Mouse (Mus musculus): ENCODE results near the gene Slc36a2. TPM values are rescaled to one million over a fixed set of nuclear protein-coding genes. Genes with fewer than 3 reads are reported as not detected.

Gene Slc36a2
- polyA plus RNA-seq, 1 experiment from 2014 or later: 4.1 TPM

- 0 out of 2 replicates have a peak, but pooled peaks cover 2% of the 10 kb centered on the region for H3K27me3 ChIP-seq
- H3K4me2 ChIP-seq: no peak overlapping the region
- ATAC-seq (replicated peaks; ENCODE audit: insufficient number of reproducible peaks, insufficient read depth, low FRiP score, low read depth): no peak
- 76% methylated on average over 6 of the region's 6 CpGs for WGBS
- H3K4me3 ChIP-seq: no peak overlapping the region
- 0 out of 2 replicates have a peak, but pooled peaks cover 4% of the 10 kb centered on the region for H3K4me1 ChIP-seq (replicated peaks)
- no peak overlapping the region for H3K27ac ChIP-seq
- no peak overlapping the region for H3K9ac ChIP-seq
- no peaks in the 10 kb centered on the region for H3K36me3 ChIP-seq
- H3K9me3 ChIP-seq (replicated peaks): no peaks in the 10 kb centered on the region
Observed at GRCm38 (mm10) chr11:55209626-55210353, 24.9 kb upstream of the Slc36a2 start.

GRCm38 (mm10) chr11:55209032-55209431, 24.2 kb upstream of the Slc36a2 start:
- Histone ChIP-seq H3K4me2 (no peak overlapping the region), H3K4me1 (replicated peaks) (0 out of 2 replicates have a peak, but pooled peaks cover 4% of the 10 kb centered on the region), H3K4me3 (no peak overlapping the region), H3K36me3 (no peaks in the 10 kb centered on the region), H3K27ac (no peak overlapping the region), H3K27me3 (0 out of 2 replicates have a peak, but pooled peaks cover 2% of the 10 kb centered on the region), H3K9me3 (replicated peaks) (no peaks in the 10 kb centered on the region), H3K9ac (no peak overlapping the region)
- no peak for ATAC-seq (replicated peaks; ENCODE audit: insufficient number of reproducible peaks, insufficient read depth, low FRiP score, low read depth)
- WGBS: 54% methylated on average over 2 of the region's 2 CpGs

- H3K36me3 ChIP-seq: no peaks in the 10 kb centered on the region
- H3K27me3 ChIP-seq: 0 out of 2 replicates have a peak, but pooled peaks cover 2% of the 10 kb centered on the region
- no peak overlapping the region for H3K27ac ChIP-seq
- H3K4me3 ChIP-seq: no peak overlapping the region
- H3K4me2 ChIP-seq: no peak overlapping the region
- WGBS: 56% methylated on average over 6 of the region's 6 CpGs
- no peak overlapping the region for H3K9ac ChIP-seq
- H3K4me1 ChIP-seq (replicated peaks): 0 out of 2 replicates have a peak, but pooled peaks cover 4% of the 10 kb centered on the region
- ATAC-seq (replicated peaks; ENCODE audit: insufficient number of reproducible peaks, insufficient read depth, low FRiP score, low read depth): no peak
- H3K9me3 ChIP-seq (replicated peaks): no peaks in the 10 kb centered on the region
Observed at GRCm38 (mm10) chr11:55208001-55208690, 23.3 kb upstream of the Slc36a2 start.

DNA sequence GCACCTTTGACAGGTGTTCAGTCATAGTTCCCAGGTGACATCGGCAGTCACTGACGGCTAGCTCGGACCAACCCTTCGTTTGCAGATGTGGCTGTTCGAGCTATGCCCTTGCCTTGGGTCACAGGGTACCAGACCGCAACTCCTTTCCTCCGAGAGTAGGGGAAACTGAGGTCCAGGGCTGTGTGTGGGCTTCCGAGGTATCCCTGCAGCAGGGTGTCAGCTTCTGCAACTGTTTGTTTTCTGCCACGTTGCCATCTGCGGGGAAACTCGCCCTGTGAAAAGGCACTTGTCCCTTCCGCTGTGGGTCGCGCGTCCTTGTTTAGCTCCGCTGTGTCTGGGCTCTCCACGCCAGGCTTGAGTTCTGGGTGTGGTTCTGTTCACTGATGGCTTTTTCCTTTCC, 19.7 kb upstream of the Slc36a2 start:
- Histone ChIP-seq H3K27ac (no peak overlapping the region), H3K9ac (peak overlapping the region; percentile 84), H3K4me3 (peak overlapping the region; percentile 92), H3K9me3 (replicated peaks) (no peaks in the 10 kb centered on the region), H3K27me3 (0 out of 2 replicates have a peak, but pooled peaks cover 2% of the 10 kb centered on the region), H3K4me1 (replicated peaks) (0 out of 2 replicates have a peak, but pooled peaks cover 4% of the 10 kb centered on the region), H3K4me2 (peak overlapping the region; percentile 95), H3K36me3 (no peaks in the 10 kb centered on the region)
- ATAC-seq (replicated peaks; ENCODE audit: insufficient number of reproducible peaks, insufficient read depth, low FRiP score, low read depth): peak; percentile 56; the same call in 1 of the 2 replicates
- WGBS: 2% methylated on average over 17 of the region's 17 CpGs

DNA sequence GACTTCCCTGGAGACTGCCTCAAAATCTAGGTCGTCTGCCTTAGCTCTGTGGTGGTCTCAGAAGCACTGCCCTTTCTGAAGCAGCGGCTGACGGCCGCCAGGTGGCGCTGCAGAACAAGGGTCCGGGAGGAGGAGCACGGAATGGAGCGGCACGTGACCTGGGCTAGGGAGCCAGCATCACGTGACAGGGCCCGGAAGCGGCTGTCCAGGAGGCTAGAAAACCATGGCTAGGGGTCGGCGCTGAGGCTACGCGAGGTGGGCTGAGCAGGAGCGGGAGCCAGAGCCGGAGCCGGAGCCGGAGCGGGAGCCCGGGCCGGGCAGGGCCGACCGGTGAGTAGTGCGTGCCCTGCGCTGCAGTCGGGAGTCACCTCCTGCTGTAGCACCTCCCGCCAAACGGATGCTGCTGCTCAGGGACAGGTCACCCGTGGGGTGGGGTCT, 19.3 kb upstream of the Slc36a2 start, which contains the start of gene Slc36a1:
Gene Slc36a1, plus strand, starts transcription at position 192 of the 438 bp plus-strand sequence.
- ATAC-seq (replicated peaks; ENCODE audit: insufficient number of reproducible peaks, insufficient read depth, low FRiP score, low read depth): peak; percentile 86
- 0 out of 2 replicates have a peak, but pooled peaks cover 4% of the 10 kb centered on the region for H3K4me1 ChIP-seq (replicated peaks)
- H3K9ac ChIP-seq: peak within 1 kb of the TSS; percentile 84
- H3K27me3 ChIP-seq: 0 out of 2 replicates have a peak, but pooled peaks cover 2% of the 10 kb centered on the region
- H3K36me3 ChIP-seq: no peaks in the 10 kb centered on the region
- under 1% methylated on average over 31 of the region's 31 CpGs for WGBS
- H3K9me3 ChIP-seq (replicated peaks): no peaks in the 10 kb centered on the region
- H3K4me3 ChIP-seq: peak within 1 kb of the TSS; percentile 92
- H3K4me2 ChIP-seq: peak within 1 kb of the TSS; percentile 95
- no peak within 1 kb of the TSS for H3K27ac ChIP-seq

DNA sequence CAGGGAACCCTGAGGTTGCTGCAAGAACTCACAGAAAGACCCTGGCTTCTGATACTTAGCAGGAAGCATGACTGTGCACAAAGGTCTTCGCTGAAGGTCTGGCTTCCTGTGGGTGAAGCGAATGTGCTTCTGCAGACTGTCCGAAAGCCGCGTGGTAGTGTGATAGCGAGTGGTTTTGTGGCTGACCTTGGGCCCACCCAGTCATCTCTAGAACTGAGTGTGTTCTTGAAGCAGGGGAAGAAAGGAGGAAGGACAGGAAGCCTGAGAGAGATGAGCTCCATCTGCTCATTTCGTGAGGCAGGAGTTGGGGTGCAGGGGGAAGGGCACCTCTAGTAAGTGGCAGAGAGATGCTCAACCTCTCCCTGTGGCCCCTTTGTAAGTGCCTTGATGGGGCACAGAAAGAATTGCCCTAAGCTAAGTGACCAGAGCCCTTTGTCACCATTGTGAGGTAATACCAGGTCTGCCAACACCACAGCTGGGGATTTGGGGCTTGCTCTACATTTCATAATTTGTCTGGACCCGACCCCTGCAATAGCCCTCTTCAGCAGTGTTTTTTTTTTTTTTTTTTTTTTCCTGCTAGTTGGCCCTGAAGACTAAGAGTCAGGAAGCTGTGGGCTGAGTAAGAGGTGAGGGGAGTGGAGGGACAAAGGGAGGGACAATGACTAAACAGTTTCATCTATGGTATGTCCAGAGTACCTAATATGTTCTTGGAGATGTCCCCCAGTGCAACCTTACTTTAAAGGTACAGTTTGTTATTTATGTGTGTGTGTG, 13.0 kb upstream of the Slc36a2 start:
- H3K4me1 ChIP-seq (replicated peaks): peaks cover 5% of the 10 kb centered on the region; the same call in 1 of the 2 replicates
- no peaks in the 10 kb centered on the region for H3K27me3 ChIP-seq
- no peak overlapping the region for H3K4me3 ChIP-seq
- no peak overlapping the region for H3K4me2 ChIP-seq
- H3K9me3 ChIP-seq (replicated peaks): no peaks in the 10 kb centered on the region
- ATAC-seq (replicated peaks; ENCODE audit: insufficient number of reproducible peaks, insufficient read depth, low FRiP score, low read depth): no peak
- H3K27ac ChIP-seq: no peak overlapping the region
- WGBS: 56% methylated on average over 8 of the region's 8 CpGs
- no peak overlapping the region for H3K9ac ChIP-seq
- no peaks in the 10 kb centered on the region for H3K36me3 ChIP-seq

- no peak overlapping the region for H3K9ac ChIP-seq
- no peak for ATAC-seq (replicated peaks; ENCODE audit: insufficient number of reproducible peaks, insufficient read depth, low FRiP score, low read depth)
- H3K9me3 ChIP-seq (replicated peaks): no peaks in the 10 kb centered on the region
- no peaks in the 10 kb centered on the region for H3K36me3 ChIP-seq
- no peak overlapping the region for H3K4me2 ChIP-seq
- no peaks in the 10 kb centered on the region for H3K27me3 ChIP-seq
- H3K4me1 ChIP-seq (replicated peaks): peaks cover 5% of the 10 kb centered on the region; the same call in 1 of the 2 replicates
- no peak overlapping the region for H3K4me3 ChIP-seq
- 59% methylated on average over 6 of the region's 6 CpGs for WGBS
- no peak overlapping the region for H3K27ac ChIP-seq
Observed at GRCm38 (mm10) chr11:55197086-55197485, 12.2 kb upstream of the Slc36a2 start.

GRCm38 (mm10) chr11:55190216-55190615, 5.3 kb upstream of the Slc36a2 start:
- ATAC-seq (replicated peaks; ENCODE audit: insufficient number of reproducible peaks, insufficient read depth, low FRiP score, low read depth): no peak

DNA sequence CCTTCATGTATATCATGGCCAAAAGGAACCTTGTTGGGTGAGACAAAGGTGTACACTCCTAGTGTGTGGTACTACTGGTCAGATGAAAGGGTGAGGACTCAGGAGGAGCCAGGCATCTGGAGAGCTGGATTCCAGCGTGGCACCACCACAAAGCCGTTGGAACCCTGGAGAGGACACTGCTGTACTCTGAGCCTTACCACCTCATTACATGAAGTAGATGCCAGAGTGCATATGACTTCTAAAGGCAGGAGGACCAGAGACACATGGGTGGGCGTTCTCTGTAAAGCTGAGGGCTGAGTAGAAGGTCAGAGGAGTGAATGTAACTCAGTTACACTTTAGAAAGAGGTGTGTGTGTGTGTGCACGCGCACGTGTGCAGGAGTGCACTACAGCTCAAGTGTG, 2.9 kb upstream of the Slc36a2 start:
- H3K27me3 ChIP-seq: no peaks in the 10 kb centered on the region
- H3K27ac ChIP-seq: peak overlapping the region; percentile 72
- WGBS: 80% methylated on average over 6 of the region's 6 CpGs
- no peaks in the 10 kb centered on the region for H3K36me3 ChIP-seq
- peaks cover 15% of the 10 kb centered on the region for H3K4me1 ChIP-seq (replicated peaks)
- H3K4me3 ChIP-seq: no peak overlapping the region
- no peak overlapping the region for H3K4me2 ChIP-seq
- H3K9ac ChIP-seq: no peak overlapping the region
- ATAC-seq (replicated peaks; ENCODE audit: insufficient number of reproducible peaks, insufficient read depth, low FRiP score, low read depth): no peak
- H3K9me3 ChIP-seq (replicated peaks): no peaks in the 10 kb centered on the region

More at GRCm38 (mm10) chr11:55190216-55190615, 5.3 kb upstream of the Slc36a2 start:
- WGBS: 74% methylated on average over 3 of the region's 3 CpGs
- Histone ChIP-seq H3K4me1 (replicated peaks) (peaks cover 17% of the 10 kb centered on the region), H3K9me3 (replicated peaks) (no peaks in the 10 kb centered on the region), H3K27ac (no peak overlapping the region), H3K27me3 (no peaks in the 10 kb centered on the region), H3K4me3 (no peak overlapping the region), H3K36me3 (no peaks in the 10 kb centered on the region), H3K9ac (no peak overlapping the region), H3K4me2 (no peak overlapping the region)

GRCm38 (mm10) chr11:55187292-55187691, 2.4 kb upstream of the Slc36a2 start:
- no peak overlapping the region for H3K4me3 ChIP-seq
- H3K9me3 ChIP-seq (replicated peaks): no peaks in the 10 kb centered on the region
- peak; percentile 68 for ATAC-seq (replicated peaks; ENCODE audit: insufficient number of reproducible peaks, insufficient read depth, low FRiP score, low read depth)
- peaks cover 15% of the 10 kb centered on the region for H3K4me1 ChIP-seq (replicated peaks)
- H3K4me2 ChIP-seq: no peak overlapping the region
- 41% methylated on average over 4 of the region's 4 CpGs for WGBS
- H3K36me3 ChIP-seq: no peaks in the 10 kb centered on the region
- H3K9ac ChIP-seq: no peak overlapping the region
- no peaks in the 10 kb centered on the region for H3K27me3 ChIP-seq
- H3K27ac ChIP-seq: peak overlapping the region; percentile 72

GRCm38 (mm10) chr11:55184246-55184645, 631 bp downstream of the Slc36a2 start:
- Histone ChIP-seq H3K9me3 (replicated peaks) (no peaks in the 10 kb centered on the region), H3K27ac (no peak overlapping the region), H3K4me1 (replicated peaks) (peaks cover 18% of the 10 kb centered on the region), H3K4me3 (no peak overlapping the region), H3K4me2 (no peak overlapping the region), H3K27me3 (no peaks in the 10 kb centered on the region), H3K9ac (no peak overlapping the region), H3K36me3 (no peaks in the 10 kb centered on the region)
- WGBS: 72% methylated on average over 5 of the region's 5 CpGs
- ATAC-seq (replicated peaks; ENCODE audit: insufficient number of reproducible peaks, insufficient read depth, low FRiP score, low read depth): no peak
